Mouse (Mus musculus): ENCODE measurements around the gene Cdh6. TPM values are rescaled to one million over a fixed set of nuclear protein-coding genes. Genes with fewer than 3 reads are reported as not detected.

Gene Cdh6
- polyA plus RNA-seq, 1 experiment from 2014 or later: 0.20 TPM

DNA sequence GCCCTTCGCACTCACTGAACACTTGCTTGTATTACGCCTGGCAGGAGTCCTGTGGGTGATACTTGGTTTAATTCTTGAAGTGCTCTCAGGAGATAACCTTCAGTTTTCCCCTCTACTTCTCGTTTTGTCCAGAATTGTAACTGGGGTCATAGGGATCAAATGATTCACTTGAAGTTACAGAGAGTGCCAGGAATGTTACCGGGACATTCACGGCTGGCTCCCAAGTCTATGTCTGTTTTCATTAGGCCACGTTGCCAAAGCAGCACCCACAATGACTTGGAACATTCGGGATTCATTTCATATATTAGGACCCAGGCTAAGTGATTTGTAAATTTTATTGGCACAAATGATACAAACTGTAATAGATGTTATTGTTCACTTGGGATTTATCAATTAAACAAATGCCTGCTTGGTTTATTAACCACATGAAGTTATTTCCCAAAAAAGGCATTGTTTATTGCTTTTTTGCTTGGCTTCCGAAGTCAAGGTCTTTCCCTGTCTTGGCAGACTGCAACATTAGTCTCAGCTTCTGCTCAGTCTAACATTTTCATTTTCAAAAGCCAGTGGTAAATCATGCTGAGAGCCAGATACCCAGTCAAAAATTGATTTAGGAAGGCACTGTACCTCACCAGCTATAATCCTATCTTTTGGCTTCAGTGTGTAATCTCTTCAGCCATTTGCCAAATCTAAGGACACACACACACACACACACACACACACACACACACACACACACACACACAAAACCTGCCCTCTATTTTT is 96.4 kb downstream of the Cdh6 start:
- no peak overlapping the region for H3K27ac ChIP-seq (ENCODE audit: low read depth)
- TF ChIP-seq CTCF (IDR thresholded peaks at IDR 0.05; ENCODE audit: low read depth): no peak
- no peak for TF ChIP-seq EP300 (IDR thresholded peaks at IDR 0.05; ENCODE audit: low read depth)
- no peaks in the 10 kb centered on the region for H3K36me3 ChIP-seq (replicated peaks; ENCODE audit: insufficient read depth, low read length)
- no peak for ATAC-seq
- H3K4me3 ChIP-seq (ENCODE audit: low read depth, low read length): no peak overlapping the region
- H3K4me2 ChIP-seq (ENCODE audit: low read depth, low read length): no peak overlapping the region
- WGBS (ENCODE audit: insufficient replicate concordance): 70% methylated on average over 8 of the region's 8 CpGs
- H3K9ac ChIP-seq (replicated peaks): no peak overlapping the region
- no peaks in the 10 kb centered on the region for H3K4me1 ChIP-seq (ENCODE audit: insufficient read depth)
- no peak for DNase-seq
- no peaks in the 10 kb centered on the region for H3K27me3 ChIP-seq (ENCODE audit: insufficient read depth, low read length)
- H3K9me3 ChIP-seq (ENCODE audit: low read length): no peaks in the 10 kb centered on the region

DNA sequence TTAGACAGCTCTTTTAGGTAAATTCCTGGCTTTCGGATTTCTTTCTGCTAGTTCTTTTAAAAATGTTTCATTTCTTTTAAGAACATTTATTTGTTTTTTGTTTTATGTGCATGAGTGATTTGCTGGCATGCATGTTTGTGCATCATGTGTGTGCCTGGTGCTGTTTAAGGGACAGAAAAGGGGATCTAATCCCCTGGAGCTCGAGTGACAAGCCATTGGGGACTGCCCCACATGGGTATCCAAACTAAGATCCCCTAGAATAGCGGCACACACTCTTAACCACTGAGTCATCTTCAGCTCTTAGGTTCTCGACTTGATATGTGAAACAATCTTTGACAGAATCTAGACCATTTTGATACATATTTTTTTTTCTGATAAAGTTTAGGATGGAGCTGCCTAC is 99.4 kb downstream of the Cdh6 start:
- 55% methylated on average over 4 of the region's 4 CpGs for whole genome bisulfite sequencing (ENCODE audit: insufficient replicate concordance)
- Histone ChIP-seq H3K4me2 (ENCODE audit: low read depth, low read length) (no peak overlapping the region), H3K9me3 (ENCODE audit: low read length) (no peaks in the 10 kb centered on the region), H3K27ac (ENCODE audit: low read depth) (no peak overlapping the region), H3K4me1 (ENCODE audit: insufficient read depth) (no peaks in the 10 kb centered on the region), H3K4me3 (ENCODE audit: low read depth, low read length) (no peak overlapping the region), H3K36me3 (replicated peaks; ENCODE audit: insufficient read depth, low read length) (no peaks in the 10 kb centered on the region), H3K27me3 (ENCODE audit: insufficient read depth, low read length) (no peaks in the 10 kb centered on the region), H3K9ac (replicated peaks) (no peak overlapping the region)
- ATAC-seq: no peak
- no peak for DNase-seq
- TF ChIP-seq CTCF (IDR thresholded peaks at IDR 0.05; ENCODE audit: low read depth) (no peak), EP300 (IDR thresholded peaks at IDR 0.05; ENCODE audit: low read depth) (no peak)

- Histone ChIP-seq H3K27ac (ENCODE audit: low read depth) (no peak overlapping the region), H3K27me3 (ENCODE audit: insufficient read depth, low read length) (no peaks in the 10 kb centered on the region), H3K4me1 (ENCODE audit: insufficient read depth) (no peaks in the 10 kb centered on the region), H3K9me3 (ENCODE audit: low read length) (no peaks in the 10 kb centered on the region), H3K9ac (replicated peaks) (no peak overlapping the region), H3K4me3 (ENCODE audit: low read depth, low read length) (no peak overlapping the region), H3K36me3 (replicated peaks; ENCODE audit: insufficient read depth, low read length) (no peaks in the 10 kb centered on the region), H3K4me2 (ENCODE audit: low read depth, low read length) (no peak overlapping the region)
- DNase-seq (no peak), ATAC-seq (no peak)
- TF ChIP-seq EP300 (IDR thresholded peaks at IDR 0.05; ENCODE audit: low read depth) (no peak), CTCF (IDR thresholded peaks at IDR 0.05; ENCODE audit: low read depth) (no peak)
These were observed 105.3 kb downstream of the Cdh6 start for GRCm38 (mm10) chr15:13068213-13068516.

- WGBS (ENCODE audit: insufficient replicate concordance): 54% methylated on average over 20 of the region's 20 CpGs
- no peaks in the 10 kb centered on the region for H3K9me3 ChIP-seq (ENCODE audit: low read length)
- no peak overlapping the region for H3K4me3 ChIP-seq (ENCODE audit: low read depth, low read length)
- H3K9ac ChIP-seq (replicated peaks): no peak overlapping the region
- H3K27ac ChIP-seq (ENCODE audit: low read depth): no peak overlapping the region
- no peaks in the 10 kb centered on the region for H3K27me3 ChIP-seq (ENCODE audit: insufficient read depth, low read length)
- no peak for ATAC-seq
- H3K4me2 ChIP-seq (ENCODE audit: low read depth, low read length): peak overlapping the region; percentile 30; the same call in 1 of the 2 replicates
- DNase-seq: no peak
- no peaks in the 10 kb centered on the region for H3K36me3 ChIP-seq (replicated peaks; ENCODE audit: insufficient read depth, low read length)
- TF ChIP-seq EP300 (IDR thresholded peaks at IDR 0.05; ENCODE audit: low read depth) (no peak), CTCF (IDR thresholded peaks at IDR 0.05; ENCODE audit: low read depth) (no peak)
- no peaks in the 10 kb centered on the region for H3K4me1 ChIP-seq (ENCODE audit: insufficient read depth)
These were observed 105.9 kb downstream of the Cdh6 start for GRCm38 (mm10) chr15:13067429-13068212.

DNA sequence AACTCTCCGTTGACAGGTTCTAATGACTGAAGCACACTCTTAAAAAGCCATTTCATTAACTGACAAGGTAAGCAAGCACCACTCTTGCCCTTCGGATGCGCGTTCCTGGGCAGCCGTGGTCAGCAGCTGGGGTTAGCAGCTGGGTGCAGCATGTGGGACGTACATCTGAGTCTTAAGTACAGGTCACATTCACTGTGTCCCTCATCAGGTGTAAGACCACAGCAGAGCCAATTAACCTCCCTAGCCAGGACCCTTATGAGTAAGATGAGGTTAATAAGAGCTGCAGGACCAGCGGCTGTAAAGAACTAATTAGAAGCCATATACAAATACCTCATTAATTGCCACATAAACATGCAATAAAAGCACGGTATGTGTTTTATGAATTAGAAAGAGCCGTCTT is 106.7 kb downstream of the Cdh6 start:
- H3K4me3 ChIP-seq (ENCODE audit: low read depth, low read length): no peak overlapping the region
- TF ChIP-seq EP300 (IDR thresholded peaks at IDR 0.05; ENCODE audit: low read depth): no peak
- TF ChIP-seq CTCF (IDR thresholded peaks at IDR 0.05; ENCODE audit: low read depth): no peak
- ATAC-seq: no peak
- no peak overlapping the region for H3K27ac ChIP-seq (ENCODE audit: low read depth)
- WGBS (ENCODE audit: insufficient replicate concordance): 73% methylated on average over 9 of the region's 9 CpGs
- H3K4me2 ChIP-seq (ENCODE audit: low read depth, low read length): no peak overlapping the region
- H3K9me3 ChIP-seq (ENCODE audit: low read length): no peaks in the 10 kb centered on the region
- H3K9ac ChIP-seq (replicated peaks): no peak overlapping the region
- DNase-seq: no peak
- H3K36me3 ChIP-seq (replicated peaks; ENCODE audit: insufficient read depth, low read length): no peaks in the 10 kb centered on the region
- H3K4me1 ChIP-seq (ENCODE audit: insufficient read depth): no peaks in the 10 kb centered on the region
- H3K27me3 ChIP-seq (ENCODE audit: insufficient read depth, low read length): no peaks in the 10 kb centered on the region

DNA sequence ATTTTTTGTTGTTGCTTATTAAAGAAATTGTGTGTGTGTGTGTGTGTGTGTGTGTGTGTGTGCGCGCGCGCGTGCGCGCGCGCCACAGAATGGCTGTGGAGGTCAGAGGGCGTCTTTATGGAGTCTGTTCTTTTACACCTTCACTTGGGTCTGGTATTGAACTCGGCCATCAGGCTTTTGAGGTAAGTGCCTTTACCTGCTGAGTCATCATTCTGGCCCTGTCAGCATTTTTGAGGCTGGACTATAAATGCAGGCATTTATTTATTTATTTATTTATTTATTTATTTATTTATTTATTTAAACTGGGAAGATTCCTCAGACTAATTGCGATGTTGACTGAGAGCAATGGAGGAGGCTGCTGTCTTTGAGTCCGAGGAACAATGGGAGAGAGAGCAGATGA is 109.8 kb downstream of the Cdh6 start:
- TF ChIP-seq CTCF (IDR thresholded peaks at IDR 0.05; ENCODE audit: low read depth): no peak
- no peak for TF ChIP-seq EP300 (IDR thresholded peaks at IDR 0.05; ENCODE audit: low read depth)
- no peak overlapping the region for H3K9ac ChIP-seq (replicated peaks)
- H3K9me3 ChIP-seq (ENCODE audit: low read length): no peaks in the 10 kb centered on the region
- no peaks in the 10 kb centered on the region for H3K27me3 ChIP-seq (ENCODE audit: insufficient read depth, low read length)
- 90% methylated on average over 13 of the region's 13 CpGs for WGBS (ENCODE audit: insufficient replicate concordance)
- H3K36me3 ChIP-seq (replicated peaks; ENCODE audit: insufficient read depth, low read length): no peaks in the 10 kb centered on the region
- no peak overlapping the region for H3K4me3 ChIP-seq (ENCODE audit: low read depth, low read length)
- H3K4me1 ChIP-seq (ENCODE audit: insufficient read depth): no peaks in the 10 kb centered on the region
- H3K27ac ChIP-seq (ENCODE audit: low read depth): no peak overlapping the region
- DNase-seq: no peak
- ATAC-seq: no peak
- H3K4me2 ChIP-seq (ENCODE audit: low read depth, low read length): no peak overlapping the region

All from liver, postnatal 0 days (tissue).